Mouse (Mus musculus): ENCODE results near the gene Sh3kbp1. TPM values are rescaled to one million over a fixed set of nuclear protein-coding genes. Genes with fewer than 3 reads are reported as not detected.

The Sh3kbp1 gene
- total RNA-seq, 2 experiments from 2014 or later = 23.1 to 27.2 TPM

DNA sequence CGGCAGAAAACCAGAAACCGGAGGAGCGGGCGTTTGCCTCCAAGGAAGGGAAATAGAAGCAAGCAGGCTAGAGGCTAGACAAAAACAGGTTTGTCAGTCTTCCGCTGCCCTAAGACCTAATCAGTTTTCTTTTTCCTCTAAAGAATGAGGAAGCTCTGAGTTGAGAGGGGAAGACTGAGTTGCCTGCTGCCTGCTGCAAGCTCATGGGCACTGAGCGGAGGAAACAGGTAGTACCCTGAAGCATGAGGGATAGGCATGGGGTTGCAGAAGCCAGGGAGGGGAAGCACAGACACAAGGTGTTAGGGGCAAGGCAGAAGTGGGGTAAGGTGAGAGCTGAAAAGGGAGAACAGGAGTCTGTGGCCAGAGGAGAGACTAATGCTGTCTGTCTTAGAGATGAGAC, 297.7 kb downstream of the Sh3kbp1 start:
- DNase-seq = no peak

DNA sequence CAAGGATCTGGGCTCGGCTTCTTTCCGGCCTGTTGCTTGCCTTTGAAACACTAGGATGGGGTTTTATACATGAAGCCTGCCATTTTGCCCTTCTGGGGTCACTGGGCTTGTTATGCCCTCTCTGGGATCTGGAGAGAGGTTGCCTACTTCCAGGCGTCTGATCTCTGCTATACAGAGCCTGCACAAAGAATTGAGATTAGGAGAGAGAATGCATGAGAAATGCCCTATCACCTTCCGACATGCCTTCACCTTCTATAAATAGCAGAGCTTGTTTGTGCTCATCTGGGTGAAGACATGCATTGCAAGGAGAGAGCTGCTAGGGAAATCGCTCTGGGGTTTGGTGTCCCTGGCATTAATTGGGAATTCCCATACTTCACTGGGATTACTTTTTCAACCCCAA, 301.1 kb downstream of the Sh3kbp1 start:
- no peak for DNase-seq

DNA sequence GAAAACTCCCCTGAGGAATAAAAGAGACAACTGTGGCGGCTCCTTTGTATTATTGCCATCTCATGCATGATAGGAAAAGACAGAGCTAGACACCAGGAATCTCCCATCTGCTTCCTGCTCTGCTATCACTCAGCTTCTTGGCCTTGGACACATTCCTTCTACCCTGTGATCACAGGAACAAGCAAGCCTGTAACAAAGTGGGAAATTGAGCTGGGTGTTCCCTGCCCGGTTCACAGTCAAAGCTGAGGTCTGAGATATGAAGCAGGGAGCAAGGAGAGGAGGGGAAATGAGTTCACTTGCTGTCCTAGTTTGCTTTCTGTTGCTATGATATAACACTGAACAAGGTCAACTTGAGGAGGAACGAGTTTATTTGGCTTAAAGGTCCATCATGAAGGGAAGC, 301.8 kb downstream of the Sh3kbp1 start:
- no peak for DNase-seq

DNA sequence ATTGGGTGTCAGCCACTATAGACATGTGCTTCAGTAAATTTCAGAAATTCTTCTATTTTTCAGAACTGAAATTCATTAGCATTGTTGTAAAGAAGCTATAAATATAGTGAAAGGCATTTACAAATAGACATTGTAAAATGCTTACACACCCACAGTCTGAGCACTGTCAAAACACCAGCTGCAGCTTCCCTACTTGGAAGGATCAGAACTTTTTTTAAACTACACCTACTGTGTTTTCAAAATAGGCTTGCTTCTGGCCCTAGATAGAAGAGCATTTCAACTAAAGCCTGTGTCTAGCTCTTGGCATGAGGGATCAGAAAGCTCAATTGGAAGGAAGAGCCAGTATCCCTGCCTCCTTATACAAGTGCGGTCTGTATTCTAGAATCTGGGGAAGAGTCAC, 305.0 kb downstream of the Sh3kbp1 start:
- no peak for DNase-seq

DNA sequence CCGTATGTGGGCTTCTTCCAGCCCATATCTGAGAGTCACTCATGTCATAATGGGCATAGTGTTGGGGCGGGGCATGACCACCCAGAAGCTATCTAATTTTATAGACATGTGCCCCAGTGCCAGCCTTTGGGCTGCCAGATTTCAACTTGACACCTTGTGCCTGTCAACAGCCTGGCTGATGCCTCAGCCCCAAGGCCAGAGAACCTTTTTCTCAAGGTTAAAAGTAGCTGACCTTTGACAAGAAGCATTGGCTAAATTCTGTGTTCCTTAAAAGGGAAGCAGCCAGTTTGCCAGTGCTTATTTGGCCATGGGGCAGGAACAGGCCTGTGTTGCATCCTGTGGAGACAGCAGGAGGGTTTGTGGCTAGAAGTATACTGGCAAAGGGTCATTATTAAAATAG, 315.5 kb downstream of the Sh3kbp1 start:
- no peak for DNase-seq

DNA sequence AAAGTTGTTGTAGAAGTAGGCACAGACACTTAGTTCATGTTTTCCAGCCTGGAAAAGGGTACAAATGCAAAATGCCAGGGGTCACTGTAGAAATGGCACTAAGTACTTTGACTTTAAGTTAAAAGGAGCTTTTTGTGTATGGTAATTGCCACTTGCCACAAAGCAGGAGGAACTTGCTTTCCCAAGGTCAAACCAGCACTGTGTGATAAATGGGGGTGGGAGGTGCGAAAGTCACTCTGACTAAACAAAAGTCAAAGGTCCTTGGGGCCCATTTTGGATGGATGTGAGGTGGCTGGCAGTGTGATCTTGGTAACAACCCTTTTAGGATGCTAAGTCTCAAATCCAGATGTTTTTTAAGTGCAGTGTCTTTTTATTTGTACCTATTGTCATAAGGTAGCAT, 316.5 kb downstream of the Sh3kbp1 start:
- no peak for DNase-seq

DNA sequence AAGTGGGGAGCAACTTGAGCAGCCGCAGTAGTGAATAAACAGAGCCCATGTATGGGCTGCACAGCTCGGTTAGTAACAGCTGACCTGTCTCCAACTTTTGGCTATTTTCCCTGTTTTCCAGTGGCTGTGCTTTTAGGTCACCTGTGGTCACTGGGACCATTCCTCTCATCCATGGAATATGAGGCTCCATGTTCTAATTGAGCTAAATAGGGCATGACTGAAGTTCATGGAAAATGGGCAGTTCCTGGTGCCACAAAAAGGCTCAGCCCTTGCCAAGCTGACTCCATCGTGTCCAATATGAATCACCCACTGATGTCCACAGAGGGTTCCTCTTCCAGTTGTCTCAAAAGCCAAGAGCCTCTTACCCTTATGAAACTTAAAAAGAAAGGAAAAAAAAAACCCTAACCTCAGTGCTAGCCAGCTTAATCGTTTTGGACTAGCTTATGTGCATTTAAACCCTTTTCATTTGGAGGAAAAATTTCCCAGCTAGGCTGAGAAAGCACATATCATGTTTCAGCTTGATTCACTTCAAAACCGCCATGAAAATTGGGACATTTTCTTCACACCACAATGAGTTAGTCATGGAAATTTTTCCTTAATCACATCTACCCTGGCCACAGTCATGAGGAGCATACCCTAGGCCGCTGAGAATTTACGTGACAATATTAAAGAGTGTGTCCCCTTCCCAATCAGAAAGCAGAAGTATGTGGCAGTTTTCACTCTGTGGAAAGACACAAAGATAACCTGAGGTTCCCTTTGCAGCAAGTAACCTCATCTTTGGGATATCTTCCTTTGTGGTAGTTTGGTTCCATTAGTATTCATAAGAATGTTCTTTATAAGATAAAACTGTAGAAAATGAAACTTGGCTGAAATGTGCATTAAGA, 326.7 kb downstream of the Sh3kbp1 start:
- no peak for DNase-seq

DNA sequence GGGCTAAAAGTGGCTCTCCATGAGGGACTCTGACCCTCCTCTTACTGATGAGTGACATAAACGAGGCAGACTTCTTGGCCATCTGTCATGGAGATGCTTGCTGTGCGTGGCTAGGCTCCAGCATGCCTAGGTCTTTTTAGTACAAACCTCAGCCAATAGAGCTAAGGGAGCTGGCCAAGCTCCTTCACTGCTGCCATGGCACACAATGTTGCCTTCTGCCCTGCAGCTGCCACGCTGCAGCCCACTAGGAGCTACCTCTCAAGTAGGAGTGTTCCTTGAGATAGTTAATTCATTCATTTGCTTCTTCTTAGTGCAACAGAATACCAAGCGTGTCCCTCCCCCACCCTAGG, 327.3 kb downstream of the Sh3kbp1 start:
- no peak for DNase-seq

DNA sequence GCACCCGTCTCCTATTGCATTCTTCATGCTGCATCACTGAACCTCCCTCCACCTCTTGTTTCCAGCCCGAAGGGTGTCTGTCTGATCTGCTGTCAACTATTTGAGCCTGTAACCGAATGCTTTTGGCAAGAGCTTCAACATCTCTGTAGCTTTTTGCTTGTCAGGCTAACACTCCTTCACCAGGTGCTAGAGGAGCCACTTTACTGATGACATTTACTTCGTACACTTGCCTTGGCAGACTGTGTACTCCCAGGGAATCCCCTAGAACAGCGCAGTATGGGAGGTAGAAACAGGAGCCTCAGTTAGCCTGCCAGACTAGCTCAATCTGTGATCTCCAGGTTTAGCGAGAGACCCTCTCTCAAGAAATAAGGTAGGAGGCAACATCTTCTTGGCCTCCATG, 328.4 kb downstream of the Sh3kbp1 start:
- no peak for DNase-seq

DNA sequence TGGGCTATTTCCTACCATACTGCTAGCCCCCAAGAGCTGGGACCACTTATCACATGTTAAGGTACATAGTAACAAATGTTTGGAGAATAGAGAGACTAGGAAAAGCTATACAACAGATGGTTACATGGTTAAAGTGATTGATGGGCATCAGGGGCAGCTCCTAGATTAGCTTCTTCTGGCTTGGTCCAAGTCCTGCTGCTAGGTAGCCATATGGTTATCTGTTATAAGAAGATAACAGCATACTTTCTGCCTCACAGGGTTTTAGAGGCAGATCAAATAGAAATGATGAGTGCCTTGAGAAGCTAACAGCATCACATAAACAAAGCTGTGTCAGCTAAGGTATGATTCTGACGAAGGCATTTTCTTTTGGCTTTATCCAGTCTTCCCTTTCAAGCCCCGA, 334.3 kb downstream of the Sh3kbp1 start:
- no peak for DNase-seq

DNA sequence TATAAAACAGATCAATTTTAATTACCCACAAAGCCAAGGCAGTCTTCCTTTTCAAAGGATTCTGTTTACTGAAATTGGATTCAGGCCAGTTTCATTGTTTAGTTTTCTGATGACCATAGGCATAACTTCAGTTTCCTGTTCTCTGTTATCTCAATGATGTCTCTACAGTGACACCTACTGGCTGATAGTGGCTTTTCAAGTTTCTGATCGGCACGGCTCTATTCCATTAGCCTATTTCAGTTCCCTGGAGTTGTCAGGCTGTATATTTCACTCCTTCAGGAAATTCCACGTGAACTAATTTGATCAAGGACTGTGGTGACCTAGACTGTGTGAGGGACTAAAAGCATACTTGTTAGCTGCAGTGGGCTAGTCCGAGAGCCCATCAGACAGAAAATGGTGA, 336.2 kb downstream of the Sh3kbp1 start:
- DNase-seq = peak; percentile 33 to 57

DNA sequence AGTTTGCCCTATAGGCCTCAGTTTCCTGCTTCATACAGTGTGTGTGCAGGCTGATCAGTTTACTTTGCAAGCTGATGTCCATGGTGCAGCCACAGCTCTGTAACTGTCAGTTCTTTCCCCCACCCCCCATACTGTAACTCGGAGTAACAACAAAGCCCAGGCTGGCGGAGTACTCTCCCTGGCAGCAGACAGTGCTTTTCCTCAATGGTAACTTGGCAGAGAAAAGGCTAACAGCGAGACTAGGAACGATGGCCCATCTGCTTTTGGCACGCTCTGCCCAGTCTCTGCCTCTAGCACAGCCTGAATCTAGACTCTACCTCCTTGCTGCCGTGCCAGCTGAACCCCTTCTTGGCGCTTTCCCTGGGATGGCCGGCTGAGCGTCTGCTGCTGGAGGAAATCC, 336.9 kb downstream of the Sh3kbp1 start:
- no peak for DNase-seq

DNA sequence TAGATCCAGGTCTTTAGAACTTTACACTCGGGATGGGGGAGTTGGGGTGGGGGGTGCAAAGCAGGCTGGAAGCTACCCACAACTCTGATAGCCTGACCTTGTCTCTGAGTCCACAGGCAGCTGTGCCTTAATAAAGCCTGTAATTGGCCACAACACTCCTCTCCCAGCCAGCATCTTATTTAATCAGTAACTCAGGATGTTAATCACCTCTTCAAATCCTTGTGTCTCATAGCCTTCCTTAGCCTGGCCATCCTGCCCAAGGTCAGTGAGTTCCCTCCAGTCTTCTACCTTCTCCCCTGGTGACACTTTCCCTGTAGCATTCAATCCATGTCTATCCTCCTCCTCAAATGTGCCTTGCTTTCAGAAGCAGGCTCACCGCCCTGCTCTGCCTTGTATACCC, 342.0 kb downstream of the Sh3kbp1 start:
- DNase-seq = no peak

DNA sequence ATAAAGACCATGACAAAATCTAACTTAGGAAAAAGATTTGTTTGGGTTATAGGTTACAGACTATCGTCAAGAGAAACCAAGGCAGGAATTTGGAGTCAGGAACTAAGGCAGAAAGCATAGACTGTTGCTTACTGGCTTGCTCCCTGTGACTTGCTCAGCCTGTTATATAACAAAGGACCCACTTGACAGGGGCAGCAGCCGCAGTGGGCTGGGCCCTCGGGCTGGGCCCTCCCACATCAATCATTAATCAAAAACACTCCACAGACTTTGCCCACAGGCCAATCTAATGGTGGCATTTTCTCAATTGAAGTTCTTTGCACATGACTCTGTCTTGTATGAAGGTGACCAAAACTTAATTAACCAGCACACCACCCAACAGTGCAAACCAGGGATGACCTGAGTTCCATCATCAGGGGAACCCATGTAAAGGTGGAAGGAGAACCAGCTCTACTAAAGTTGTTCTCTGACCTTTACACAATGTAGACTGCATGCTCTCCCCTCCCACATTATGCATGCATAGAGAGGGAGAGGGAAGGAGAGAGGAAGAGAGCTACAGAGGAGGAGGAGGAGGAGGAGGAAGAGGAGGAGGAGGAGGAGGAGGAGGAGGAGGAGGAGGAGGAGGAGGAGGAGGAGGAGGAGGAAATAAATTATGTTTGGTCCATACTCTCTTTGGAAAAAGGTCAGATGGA, 344.2 kb downstream of the Sh3kbp1 start:
- DNase-seq = no peak

DNA sequence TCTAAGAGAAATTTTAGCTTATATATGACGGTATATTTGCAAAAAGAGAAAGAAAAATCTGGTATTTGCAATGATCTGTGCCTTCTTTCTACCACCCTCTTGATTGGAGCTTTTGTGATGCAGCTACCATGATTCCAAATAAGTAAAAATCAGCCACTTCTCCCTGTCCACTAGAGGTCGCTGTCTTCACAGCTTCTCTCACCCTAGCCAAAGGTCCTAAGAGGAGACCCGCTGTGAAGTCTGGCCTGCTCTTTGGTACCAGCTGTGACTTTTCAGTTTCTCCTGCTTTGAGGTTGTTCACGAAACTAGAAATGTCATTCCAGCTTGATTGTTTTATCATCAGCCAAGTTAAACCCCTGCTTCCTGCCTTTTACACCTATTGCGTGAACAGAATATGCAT, 346.7 kb downstream of the Sh3kbp1 start:
- peak; percentile 6 to 29 for DNase-seq

DNA sequence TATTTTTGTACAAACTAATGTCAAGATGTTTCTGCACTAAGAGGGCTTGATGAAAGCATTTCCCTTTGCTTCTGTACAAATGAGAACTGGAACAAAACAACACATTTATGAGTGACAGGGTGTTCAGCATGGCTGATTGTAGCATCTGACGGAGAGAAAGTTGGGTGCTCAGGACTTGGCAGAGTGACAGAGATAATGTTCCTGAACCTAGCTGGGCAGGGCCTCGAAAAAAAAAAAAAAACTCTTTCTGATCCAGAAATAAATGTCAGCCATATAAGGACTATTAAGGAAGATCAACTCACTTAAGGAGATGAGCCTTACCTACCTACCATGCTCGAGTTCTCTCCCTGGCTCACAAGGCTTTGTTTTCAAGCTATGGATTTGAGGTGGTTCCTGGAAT, 349.2 kb downstream of the Sh3kbp1 start:
- DNase-seq = no peak

DNA sequence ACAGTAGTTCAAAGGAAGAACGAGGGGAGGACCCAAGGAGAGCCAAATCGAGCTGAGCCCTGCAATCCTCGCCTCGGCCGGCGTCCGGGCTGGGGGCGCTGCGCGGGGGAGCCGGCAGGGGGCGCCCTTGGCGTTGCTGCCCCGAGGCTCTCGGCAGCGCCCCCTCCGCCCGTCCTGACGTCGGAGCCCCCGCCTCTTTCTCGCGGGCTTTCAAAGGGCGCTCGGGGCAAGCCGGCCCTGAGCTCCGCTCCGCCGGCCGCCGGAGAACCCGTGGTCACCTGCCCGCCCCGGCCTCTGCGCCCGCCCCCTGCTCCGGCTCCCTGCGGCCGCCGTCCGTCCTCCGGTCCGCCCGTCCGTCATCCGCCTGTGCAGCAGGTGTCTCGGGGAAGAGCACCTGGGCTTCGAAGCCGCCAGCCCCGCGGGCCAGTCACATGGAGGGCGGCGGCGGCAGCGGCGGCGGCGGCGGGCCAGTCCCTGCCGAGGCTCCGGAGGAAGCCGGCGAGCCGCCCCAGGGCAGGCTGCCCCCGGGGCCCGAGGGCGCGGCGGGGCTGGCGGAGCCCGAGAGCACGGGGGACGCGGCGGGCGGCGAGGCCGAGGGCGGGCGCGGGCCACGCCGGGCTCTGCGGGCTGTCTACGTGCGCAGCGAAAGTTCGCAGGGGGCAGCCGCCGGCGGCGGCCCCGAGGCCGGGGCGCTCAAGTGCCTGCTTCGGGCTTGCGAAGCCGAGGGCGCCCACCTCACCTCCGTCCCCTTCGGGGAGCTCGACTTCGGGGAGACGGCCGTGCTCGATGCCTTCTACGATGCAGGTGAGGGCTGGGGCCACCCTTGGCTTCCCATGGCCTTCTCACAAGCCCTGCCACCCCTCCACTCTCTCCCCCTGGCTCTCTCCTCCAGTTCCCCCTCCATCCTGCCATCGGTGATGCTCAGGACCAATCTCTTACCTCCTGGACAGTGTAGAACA, 361.2 kb downstream of the Sh3kbp1 start, which contains the start of gene Map3k15:
Map3k15 (plus strand) TSS at position 432 of the 959 bp plus-strand sequence.
- peak; percentile 75 to 81 for DNase-seq

DNA sequence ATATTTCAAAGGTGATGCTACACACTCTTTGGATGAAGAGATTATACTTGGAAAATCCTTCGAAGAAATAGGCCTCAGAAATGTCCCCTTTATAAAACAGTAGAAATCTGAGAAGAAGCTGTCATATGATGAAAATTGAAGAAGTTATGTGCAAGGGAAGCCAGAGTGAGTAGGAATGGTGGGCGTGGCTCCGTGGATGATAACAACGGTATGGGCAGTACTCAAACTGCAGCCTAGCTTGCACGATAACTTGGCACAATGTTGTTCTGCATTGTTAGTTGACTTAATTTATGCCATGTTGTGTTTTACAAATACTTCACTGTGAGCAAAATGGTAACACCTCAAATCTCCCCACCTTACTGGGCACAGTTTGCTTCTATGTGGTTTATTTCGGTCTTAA, 368.7 kb downstream of the Sh3kbp1 start:
- DNase-seq = no peak
